Mouse (Mus musculus) liver, embryonic 11.5 days (tissue): ENCODE measurements around the gene Zbtb7b. TPM values are rescaled to one million over a fixed set of nuclear protein-coding genes. Genes with fewer than 3 reads are reported as not detected.

Experiments used
- ATAC-seq: fragments of 200-750 bp; cut with Nextera tagmentation; replicated peaks from 2 replicates; pipeline ENCODE4 v1.8.0; 2017; ENCODE audit warnings: moderate number of reproducible peaks, mild to moderate bottlenecking, moderate TSS enrichment, moderate library complexity; ENCODE audit not compliant: low FRiP score
- DNase-seq: peaks from one replicate; pipeline ENCODE4 v3.0.0-alpha.2; 2017; ENCODE audit warnings: low spot score
- H3K27ac ChIP-seq: fragments of 300-500 bp; sonication (generic); 2 replicates; pipeline ENCODE4 v1.5.1; 2014; ENCODE audit warnings: mild to moderate bottlenecking, low read depth, low read length, control low read depth
- H3K27me3 ChIP-seq: fragments of 300-500 bp; sonication (generic); replicated peaks from 2 replicates; pipeline ENCODE4 v1.6.1; 2014; ENCODE audit warnings: low read length, mixed read lengths; ENCODE audit not compliant: control insufficient read depth, insufficient read depth
- H3K36me3 ChIP-seq: fragments of 300-500 bp; sonication (generic); 2 replicates; pipeline ENCODE4 v1.6.1; 2014; ENCODE audit warnings: mild to moderate bottlenecking, low read length, moderate library complexity, mixed read lengths; ENCODE audit not compliant: control insufficient read depth, insufficient read depth
- H3K4me1 ChIP-seq: fragments of 300-500 bp; sonication (generic); replicated peaks from 2 replicates; pipeline ENCODE4 v1.6.1; 2014; ENCODE audit warnings: low read length, mixed read lengths; ENCODE audit not compliant: control insufficient read depth, insufficient read depth
- H3K4me2 ChIP-seq: fragments of 300-500 bp; sonication (generic); 2 replicates; pipeline ENCODE4 v1.6.1; 2014; ENCODE audit warnings: mild to moderate bottlenecking, control low read depth, moderate library complexity
- H3K4me3 ChIP-seq: fragments of 300-500 bp; sonication (generic); 2 replicates; pipeline ENCODE4 v1.5.1; 2014; ENCODE audit warnings: low read depth, low read length, control low read depth
- H3K9ac ChIP-seq: fragments of 300-500 bp; sonication (generic); 2 replicates; pipeline ENCODE4 v1.6.1; 2014; ENCODE audit warnings: low read depth, low read length, control low read depth
- H3K9me3 ChIP-seq: fragments of 300-500 bp; sonication (generic); 2 replicates; pipeline ENCODE4 v1.6.1; 2016; ENCODE audit warnings: low read length, inconsistent platforms, mixed read lengths; ENCODE audit not compliant: control insufficient read depth
- WGBS: fragments of 180-500 bp; shearing (Covaris S2); extraction: QIAGEN DNeasy Blood & Tissue Kit; methylation state at CpG from one replicate; pipeline ENCODE4 v1.1.7; 2014; 5-methylcytosine and 5-hydroxymethylcytosine counted together
- polyA plus RNA-seq: library from polyadenylated mRNA; unstranded; fragments of >200 nt; fragmentation: Nextera tagmentation; extraction: Ambion mirVana; gene quantifications from 2 replicates; pipeline ENCODE4 v1.2.1, GENCODE M21; 2014

The Zbtb7b gene
- polyA plus RNA-seq, 1 experiment from 2014 or later, result 2.1 TPM

DNA sequence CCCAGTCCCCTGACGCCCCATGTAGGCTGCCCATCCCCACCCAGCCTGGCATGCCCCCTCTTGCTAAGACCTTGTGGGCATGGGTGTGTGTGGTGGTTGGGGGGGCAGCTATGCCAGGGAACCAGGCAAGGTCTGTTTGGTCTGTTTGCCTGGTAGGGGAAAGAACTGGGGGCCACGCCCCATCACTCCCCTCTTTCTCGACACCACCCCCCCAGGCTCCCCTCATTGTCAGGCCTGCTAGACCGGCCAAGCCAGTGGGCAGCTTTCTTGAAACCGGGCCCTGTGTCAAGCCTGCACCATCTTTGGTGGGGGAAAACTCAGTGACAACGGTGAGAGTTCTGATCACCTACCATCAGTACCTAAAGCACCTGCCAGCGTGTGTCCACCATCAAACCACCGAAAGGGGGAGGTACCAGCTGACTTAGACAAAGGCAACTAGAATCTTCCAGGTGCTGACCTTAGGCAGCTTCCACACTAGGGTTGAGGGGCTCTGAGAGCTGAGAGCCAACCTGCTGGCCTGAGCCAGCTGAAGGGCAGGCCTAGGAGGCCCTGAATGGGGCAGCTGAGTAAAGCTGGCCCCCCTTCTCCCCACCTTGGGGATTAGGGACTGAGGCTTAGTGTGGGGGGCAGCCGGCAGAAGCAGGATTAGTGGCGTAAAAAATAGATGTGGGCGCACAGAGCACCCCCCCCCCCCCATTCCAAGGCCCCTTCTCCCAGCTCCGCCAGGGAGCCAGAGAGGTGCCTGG is 10.1 kb downstream of the Zbtb7b start:
- Histone ChIP-seq H3K4me2 (no peak overlapping the region), H3K27ac (no peak overlapping the region), H3K9ac (no peak overlapping the region), H3K4me1 (peaks cover 29% of the 10 kb centered on the region), H3K27me3 (no peaks in the 10 kb centered on the region), H3K9me3 (no peaks in the 10 kb centered on the region), H3K36me3 (no peaks in the 10 kb centered on the region; the same call in 1 of the 2 replicates), H3K4me3 (no peak overlapping the region)
- WGBS, result 71% methylated on average over 12 of the region's 12 CpGs
- ATAC-seq (no peak), DNase-seq (no peak)

DNA sequence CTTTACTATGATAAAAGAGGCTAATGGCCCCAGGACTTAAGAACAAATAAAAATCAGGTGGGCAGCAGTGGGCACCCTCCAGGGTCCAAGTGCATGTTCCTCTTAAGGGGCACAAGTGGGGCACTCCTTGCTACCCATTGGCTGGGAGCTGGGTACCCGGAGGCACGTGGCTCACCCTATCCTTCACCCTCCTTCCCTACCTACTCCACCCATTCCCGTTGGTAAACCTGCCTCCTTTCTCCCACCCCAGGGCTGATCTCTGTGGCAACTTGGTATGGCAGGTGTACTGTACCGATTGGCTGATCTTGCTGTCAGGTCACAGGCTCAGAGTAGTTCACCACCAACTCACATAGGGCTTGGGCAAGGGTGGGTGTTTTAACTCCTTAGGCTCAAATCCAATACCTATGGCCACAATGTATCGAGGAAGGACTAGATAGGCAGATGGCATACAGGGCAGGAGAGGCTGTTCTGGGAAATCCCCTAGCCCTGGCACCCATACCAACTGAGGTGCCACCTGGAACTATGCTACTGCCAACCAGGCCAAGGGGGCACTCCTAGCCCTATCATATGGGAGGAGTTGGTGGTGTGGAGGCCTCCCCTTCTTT is 10.8 kb downstream of the Zbtb7b start:
- ATAC-seq (no peak), DNase-seq (no peak)
- Histone ChIP-seq H3K27ac (no peak overlapping the region), H3K4me2 (no peak overlapping the region), H3K27me3 (no peaks in the 10 kb centered on the region), H3K9me3 (no peaks in the 10 kb centered on the region), H3K4me1 (peaks cover 31% of the 10 kb centered on the region), H3K9ac (no peak overlapping the region), H3K4me3 (no peak overlapping the region), H3K36me3 (peaks cover 2% of the 10 kb centered on the region; the same call in 1 of the 2 replicates)
- 77% methylated on average over 5 of the region's 5 CpGs for WGBS

GRCm38 (mm10) chr3:89382950-89383349 is 11.6 kb downstream of the Zbtb7b start:
- no peak for DNase-seq
- Histone ChIP-seq H3K9ac (no peak overlapping the region), H3K4me2 (no peak overlapping the region), H3K27ac (no peak overlapping the region), H3K9me3 (no peaks in the 10 kb centered on the region), H3K27me3 (no peaks in the 10 kb centered on the region), H3K36me3 (peaks cover 2% of the 10 kb centered on the region; the same call in 1 of the 2 replicates), H3K4me3 (no peak overlapping the region), H3K4me1 (peaks cover 25% of the 10 kb centered on the region)
- ATAC-seq, result no peak
- WGBS, result 74% methylated on average over 5 of the region's 5 CpGs

- Histone ChIP-seq H3K9me3 (no peaks in the 10 kb centered on the region), H3K27me3 (no peaks in the 10 kb centered on the region), H3K9ac (no peak overlapping the region), H3K4me1 (peaks cover 19% of the 10 kb centered on the region), H3K4me2 (no peak overlapping the region), H3K27ac (no peak overlapping the region), H3K36me3 (peaks cover 2% of the 10 kb centered on the region; the same call in 1 of the 2 replicates), H3K4me3 (no peak overlapping the region)
- WGBS, result 82% methylated on average over 9 of the region's 9 CpGs
- ATAC-seq, result no peak
- no peak for DNase-seq
Measured at GRCm38 (mm10) chr3:89382033-89382882, 12.3 kb downstream of the Zbtb7b start.

DNA sequence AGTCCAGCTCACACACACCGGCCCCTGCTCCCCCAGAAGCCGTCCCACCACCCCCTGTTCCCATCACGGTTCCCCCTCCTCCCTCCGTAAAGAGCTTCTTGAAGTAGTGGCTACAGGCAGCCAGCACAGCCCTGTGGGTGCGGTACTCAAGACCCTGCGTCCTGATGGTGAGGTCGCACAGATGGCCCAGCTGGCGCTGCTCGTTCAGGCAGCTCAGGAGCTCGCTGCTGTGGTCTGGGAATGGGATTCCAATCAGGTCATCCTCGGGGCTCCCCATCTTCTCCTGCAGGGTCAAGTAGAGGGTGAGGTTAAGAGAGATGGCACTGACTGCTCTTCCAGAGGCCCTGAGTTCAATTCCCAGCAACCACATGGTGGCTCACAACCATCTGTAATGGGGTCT is 13.3 kb downstream of the Zbtb7b start:
- Histone ChIP-seq H3K4me1 (peaks cover 16% of the 10 kb centered on the region), H3K9ac (no peak overlapping the region), H3K27ac (no peak overlapping the region), H3K27me3 (no peaks in the 10 kb centered on the region), H3K4me3 (no peak overlapping the region), H3K9me3 (no peaks in the 10 kb centered on the region), H3K36me3 (peaks cover 2% of the 10 kb centered on the region; the same call in 1 of the 2 replicates), H3K4me2 (no peak overlapping the region)
- ATAC-seq (no peak), DNase-seq (no peak)
- 89% methylated on average over 11 of the region's 11 CpGs for WGBS

GRCm38 (mm10) chr3:89380711-89381110 is 13.9 kb downstream of the Zbtb7b start:
- Histone ChIP-seq H3K4me1 (peaks cover 12% of the 10 kb centered on the region), H3K27ac (no peak overlapping the region), H3K4me2 (no peak overlapping the region), H3K9me3 (no peaks in the 10 kb centered on the region), H3K4me3 (no peak overlapping the region), H3K9ac (no peak overlapping the region), H3K27me3 (no peaks in the 10 kb centered on the region), H3K36me3 (peaks cover 2% of the 10 kb centered on the region; the same call in 1 of the 2 replicates)
- ATAC-seq (no peak), DNase-seq (no peak)
- WGBS, result 90% methylated on average over 18 of the region's 18 CpGs

DNA sequence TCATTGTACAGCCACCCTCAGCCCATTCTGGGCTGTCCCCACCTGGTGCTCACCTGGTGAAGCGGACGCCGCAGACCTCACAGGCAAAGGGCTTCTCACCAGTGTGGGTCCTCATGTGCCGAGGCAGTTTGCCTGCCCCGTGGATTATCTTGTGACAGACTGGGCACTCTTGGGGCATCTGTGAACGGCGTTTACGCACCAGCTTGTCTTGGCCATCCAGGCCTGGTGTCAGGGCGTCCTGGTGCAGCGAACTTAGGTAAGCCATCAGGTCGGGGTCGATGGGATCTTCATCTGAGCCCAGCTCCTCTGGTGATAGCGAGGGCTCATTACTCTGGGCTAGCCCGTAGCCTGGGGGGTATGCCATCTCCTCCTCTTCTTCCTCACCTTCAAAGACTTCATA is 14.3 kb downstream of the Zbtb7b start:
- Histone ChIP-seq H3K27me3 (no peaks in the 10 kb centered on the region), H3K9me3 (no peaks in the 10 kb centered on the region), H3K4me1 (peaks cover 9% of the 10 kb centered on the region), H3K9ac (no peak overlapping the region), H3K27ac (no peak overlapping the region), H3K4me2 (no peak overlapping the region), H3K4me3 (no peak overlapping the region), H3K36me3 (peaks cover 2% of the 10 kb centered on the region; the same call in 1 of the 2 replicates)
- WGBS, result 92% methylated on average over 14 of the region's 14 CpGs
- no peak for DNase-seq
- no peak for ATAC-seq

GRCm38 (mm10) chr3:89379388-89380131 is 15.0 kb downstream of the Zbtb7b start:
- H3K36me3 ChIP-seq, result peaks cover 2% of the 10 kb centered on the region; the same call in 1 of the 2 replicates
- H3K4me2 ChIP-seq, result no peak overlapping the region
- ATAC-seq (no peak), DNase-seq (no peak)
- H3K27me3 ChIP-seq, result no peaks in the 10 kb centered on the region
- H3K9ac ChIP-seq, result no peak overlapping the region
- no peak overlapping the region; the same call in 1 of the 2 replicates for H3K4me3 ChIP-seq
- H3K27ac ChIP-seq, result no peak overlapping the region
- H3K9me3 ChIP-seq, result no peaks in the 10 kb centered on the region
- H3K4me1 ChIP-seq, result peaks cover 6% of the 10 kb centered on the region
- 86% methylated on average over 31 of the region's 31 CpGs for WGBS
